Mouse (Mus musculus) MEL (cell line): ENCODE measurements around the gene Fgfr2.

Experiments
- CTCF ChIP-seq, 3 experiments: IDR thresholded peaks in 2 of 3; conservative IDR thresholded peaks in 1 of 3; 2 replicates each; pipeline ENCODE4 v1.5.1; 2011 to 2012; ENCODE audit warnings: low read length in 3 of 3, low read depth in 2 of 3, mild to moderate bottlenecking in 2 of 3, improper control_type of control experiment in 1 of 3, inconsistent platforms in 1 of 3, mixed read lengths in 1 of 3, moderate library complexity in 1 of 3; ENCODE audit not compliant: control insufficient read depth in 1 of 3, insufficient read depth in 1 of 3, poor library complexity in 1 of 3, severe bottlenecking in 1 of 3
- GABPA ChIP-seq: IDR thresholded peaks from 2 replicates; pipeline ENCODE4 v1.6.1; 2012; ENCODE audit warnings: low read depth, mild to moderate bottlenecking, inconsistent platforms, low read length, improper control_type of control experiment, moderate library complexity
- KAT2A ChIP-seq: conservative IDR thresholded peaks from 2 replicates; pipeline ENCODE4 v1.6.1; 2012; ENCODE audit warnings: low read depth, low read length, improper control_type of control experiment, inconsistent platforms
- MAFK ChIP-seq: IDR thresholded peaks from 2 replicates; pipeline ENCODE4 v1.6.1; 2011; ENCODE audit warnings: low read depth, mild to moderate bottlenecking, low read length, improper control_type of control experiment, borderline replicate concordance
- POLR2A ChIP-seq, 2 experiments: IDR thresholded peaks; 2 replicates each; pipeline ENCODE4 v1.6.1; 2011 to 2012; ENCODE audit warnings: low read length in 2 of 2, mild to moderate bottlenecking in 2 of 2, control low read depth in 1 of 2, improper control_type of control experiment in 1 of 2, low read depth in 1 of 2, moderate library complexity in 1 of 2; ENCODE audit not compliant: control insufficient read depth in 1 of 2, insufficient read depth in 1 of 2, poor library complexity in 1 of 2
- ZMIZ1 ChIP-seq: IDR thresholded peaks from 2 replicates; pipeline ENCODE4 v1.6.1; 2012; ENCODE audit warnings: low read depth, mild to moderate bottlenecking, inconsistent platforms, low read length, improper control_type of control experiment, moderate library complexity
- ZNF384 ChIP-seq: IDR thresholded peaks from 2 replicates; pipeline ENCODE4 v1.6.1; 2012; ENCODE audit warnings: low read depth, mild to moderate bottlenecking, inconsistent platforms, low read length, improper control_type of control experiment

- TF ChIP-seq KAT2A = no peak
- no peak for TF ChIP-seq GABPA
- no peak for TF ChIP-seq POLR2A (IDR thresholded peaks at IDR 0.05; ENCODE audit: control insufficient read depth in 1 of 2, insufficient read depth in 1 of 2, low read depth in 1 of 2, low read length in 2 of 2, poor library complexity in 1 of 2)
- TF ChIP-seq ZNF384 = no peak
- no peak for TF ChIP-seq CTCF (IDR thresholded peaks at IDR 0.05 in 2 of 3, conservative IDR thresholded peaks at IDR 0.05 in 1 of 3; ENCODE audit: control insufficient read depth in 1 of 3, insufficient read depth in 1 of 3, low read depth in 2 of 3, low read length in 3 of 3, poor library complexity in 1 of 3, severe bottlenecking in 1 of 3)
- TF ChIP-seq MAFK = no peak
- TF ChIP-seq ZMIZ1 = no peak
These were observed 1819.8 kb downstream of the Fgfr2 start for GRCm38 (mm10) chr7:131303340-131303739.
